Mouse (Mus musculus) telencephalon, adult 2 months (tissue): ENCODE measurements at regions not wholly inside any gene's neighbourhood (a gene's known extent, or its start where the extent isn't known, plus 50 kb on each side); places are given as distances from the start of the nearest gene placed in this dataset.

Source experiments
- DNase-seq: peaks from one replicate; pipeline ENCODE4 v3.0.0-alpha.2; 2011; ENCODE audit warnings: low read depth, low spot score

GRCm38 (mm10) chr3:149330041-149330440, 339.7 kb upstream of the Adgrl2 start:
- DNase-seq = no peak

DNA sequence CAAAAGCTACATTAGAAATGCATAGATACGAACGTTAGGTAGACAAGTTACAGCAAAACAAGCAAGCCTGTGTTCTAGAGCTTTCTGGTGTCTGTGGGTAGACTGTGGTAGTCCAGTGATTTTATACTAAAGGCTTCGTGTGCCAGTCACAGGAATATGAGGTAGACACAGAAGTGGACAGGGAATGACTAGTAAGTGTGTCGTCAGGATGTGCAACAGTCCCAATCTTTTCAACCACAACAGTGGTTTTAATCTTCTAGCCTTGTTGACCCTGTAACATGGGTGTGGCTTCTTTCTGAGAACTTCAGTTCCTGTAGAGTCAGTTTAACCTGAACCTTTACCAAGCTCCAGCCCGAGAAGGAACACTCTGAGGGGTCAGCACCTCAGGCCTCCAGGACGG, 339.3 kb upstream of the Adgrl2 start:
- DNase-seq = no peak

- DNase-seq = no peak
These were observed 336.3 kb upstream of the Adgrl2 start for GRCm38 (mm10) chr3:149326664-149327063.

DNA sequence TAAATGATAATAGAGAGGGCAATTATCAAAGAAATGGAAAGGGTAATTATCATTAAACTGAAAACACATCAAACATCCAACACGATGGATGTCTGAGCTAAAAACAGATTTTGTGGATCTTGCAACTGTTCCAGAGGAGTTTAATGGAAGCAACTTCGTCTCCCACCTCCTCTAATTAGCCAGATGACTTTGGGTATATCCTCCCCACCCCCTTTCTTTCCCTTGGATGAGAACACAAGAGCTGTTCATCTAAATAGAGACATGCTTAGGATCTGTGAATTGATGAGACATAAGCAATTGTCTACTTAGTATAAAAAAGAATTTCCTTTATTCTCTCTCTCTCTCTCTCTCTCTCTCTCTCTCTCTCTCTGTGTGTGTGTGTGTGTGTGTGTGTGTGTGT, 333.7 kb upstream of the Adgrl2 start:
- DNase-seq = no peak

GRCm38 (mm10) chr3:149318728-149319127, 328.4 kb upstream of the Adgrl2 start:
- DNase-seq = no peak

DNA sequence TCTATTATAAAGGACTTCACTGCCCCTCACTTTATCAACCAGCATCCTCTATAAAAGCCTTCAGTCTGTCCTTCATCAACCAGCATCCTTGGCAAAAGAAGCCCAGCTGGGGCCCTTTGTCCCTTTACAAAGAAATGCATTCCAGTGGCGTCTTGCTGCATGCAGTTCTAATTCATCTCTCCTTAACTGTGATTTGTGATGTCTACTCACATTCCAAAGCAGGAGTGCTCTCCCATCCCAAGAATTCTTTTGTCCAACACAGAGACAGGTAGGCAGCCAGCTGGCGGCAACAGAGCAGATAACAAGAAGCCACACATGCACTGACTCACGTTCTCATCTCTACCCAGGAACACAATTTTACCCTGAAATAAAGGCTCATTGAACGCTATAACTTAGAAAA, 323.9 kb upstream of the Adgrl2 start:
- DNase-seq = no peak

- no peak for DNase-seq
These were observed 322.9 kb upstream of the Adgrl2 start for GRCm38 (mm10) chr3:149313217-149313616.

DNA sequence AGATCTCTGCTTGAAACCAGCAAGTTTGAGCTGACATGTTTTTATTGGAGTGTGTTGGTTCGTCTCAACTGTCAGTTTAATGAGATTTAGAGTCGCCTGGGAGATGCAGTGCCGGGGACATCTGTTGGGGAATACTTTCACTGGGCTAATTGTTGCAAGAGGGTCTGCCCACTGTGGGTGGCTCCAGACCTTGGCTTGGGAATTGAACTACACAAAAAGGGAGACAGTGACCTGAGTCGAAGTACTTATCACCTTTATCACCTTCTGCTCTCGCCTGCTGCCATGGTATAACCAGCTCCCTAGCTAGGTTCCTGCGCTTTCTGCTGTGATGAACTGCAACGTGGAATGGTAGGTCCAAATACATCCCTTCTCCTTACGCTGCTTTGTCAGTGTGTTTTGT, 321.2 kb upstream of the Adgrl2 start:
- DNase-seq = no peak

- DNase-seq = no peak
These were observed 316.4 kb upstream of the Adgrl2 start for GRCm38 (mm10) chr3:149306709-149307108.

GRCm38 (mm10) chr3:149306291-149306690, 315.9 kb upstream of the Adgrl2 start:
- DNase-seq = no peak

GRCm38 (mm10) chr3:149305440-149305839, 315.1 kb upstream of the Adgrl2 start:
- DNase-seq = no peak

GRCm38 (mm10) chr3:149305011-149305413, 314.7 kb upstream of the Adgrl2 start:
- peak; percentile 59 for DNase-seq

GRCm38 (mm10) chr3:149303418-149303817, 313.1 kb upstream of the Adgrl2 start:
- DNase-seq = no peak

DNA sequence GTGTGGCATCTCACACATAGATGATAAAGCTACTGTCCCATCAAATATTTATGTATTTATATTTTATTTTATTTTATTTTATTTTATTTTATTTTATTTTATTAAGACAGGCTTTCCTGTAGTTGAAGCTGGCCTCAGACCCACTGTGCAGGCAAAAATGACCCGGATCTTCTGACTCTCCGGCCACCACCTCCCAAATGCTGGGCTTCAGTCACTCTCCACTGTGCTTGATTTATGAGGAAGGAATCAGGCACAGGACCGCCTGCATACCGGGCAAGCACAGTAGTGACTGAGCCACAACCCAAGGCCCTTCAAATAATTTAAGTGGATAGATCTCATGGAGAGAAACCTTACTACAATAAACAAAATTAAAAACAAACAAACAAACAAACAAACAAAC, 309.6 kb upstream of the Adgrl2 start:
- DNase-seq = no peak

DNA sequence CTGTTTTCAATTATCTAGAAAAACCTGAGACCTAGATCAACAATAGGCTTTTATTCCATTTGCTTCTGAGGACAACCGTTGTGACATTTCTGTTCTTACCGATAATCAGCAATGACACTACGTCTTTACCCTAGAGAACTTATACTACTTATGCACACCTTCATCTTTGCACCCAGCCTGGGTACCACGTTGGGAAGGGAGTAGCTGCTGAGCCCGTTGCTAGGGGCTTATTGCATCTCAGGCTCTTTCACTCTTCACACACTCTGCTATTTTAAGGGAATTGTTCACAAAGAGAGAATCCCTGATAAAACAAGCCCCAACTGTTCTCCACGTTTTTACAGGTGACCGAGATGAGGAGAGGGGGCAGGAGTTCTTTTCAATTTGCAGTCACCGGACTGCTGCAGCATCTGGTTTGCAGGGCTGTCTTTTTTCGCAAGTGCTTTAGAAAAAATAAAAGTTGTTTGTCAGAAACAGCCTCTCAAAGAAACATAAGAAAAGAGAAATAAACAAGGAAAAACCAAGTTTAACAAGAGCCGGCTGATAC, 306.1 kb upstream of the Adgrl2 start:
- DNase-seq = no peak

DNA sequence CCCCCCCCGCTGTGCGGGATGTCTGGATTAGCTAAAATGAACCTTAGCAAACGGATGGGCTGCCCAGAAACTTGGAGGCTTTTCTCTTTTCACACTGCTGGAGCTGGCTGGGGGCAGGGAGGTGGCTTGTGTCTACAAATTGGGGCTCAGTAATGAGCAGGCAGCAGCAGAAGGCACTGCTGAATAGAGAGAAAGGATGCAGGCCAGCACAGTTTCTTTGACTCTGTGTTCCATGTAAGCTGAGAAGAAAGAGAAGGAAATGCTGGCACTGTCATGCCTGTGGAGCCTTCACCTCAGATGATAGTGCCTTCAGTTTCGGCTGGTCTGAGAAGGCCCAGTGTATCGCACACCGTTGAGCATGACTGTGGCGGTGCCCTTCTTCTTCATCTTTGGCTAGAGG, 305.6 kb upstream of the Adgrl2 start:
- DNase-seq = no peak

- no peak for DNase-seq
These were observed 305.0 kb upstream of the Adgrl2 start for GRCm38 (mm10) chr3:149295257-149295831.

GRCm38 (mm10) chr3:149294445-149294844, 304.1 kb upstream of the Adgrl2 start:
- DNase-seq = no peak

DNA sequence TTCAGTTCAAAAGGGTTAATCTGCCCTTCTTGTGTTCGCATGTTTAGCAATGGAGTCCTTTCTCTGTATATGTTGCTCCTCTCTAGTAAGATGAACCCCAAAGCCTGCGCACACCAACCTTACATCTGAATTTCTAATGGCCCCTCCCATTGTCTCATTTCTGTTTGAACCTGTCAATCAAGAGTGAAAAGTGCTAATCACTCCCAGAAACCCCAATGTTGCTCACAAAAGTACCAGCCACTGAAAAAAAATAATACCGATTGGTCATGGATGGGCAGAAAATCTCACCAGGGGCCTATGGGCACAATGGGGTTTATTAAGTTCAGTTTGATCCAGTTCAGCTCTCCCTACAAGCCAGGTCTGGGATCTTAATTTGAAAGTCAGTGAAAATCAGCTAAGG, 302.1 kb upstream of the Adgrl2 start:
- DNase-seq = no peak

DNA sequence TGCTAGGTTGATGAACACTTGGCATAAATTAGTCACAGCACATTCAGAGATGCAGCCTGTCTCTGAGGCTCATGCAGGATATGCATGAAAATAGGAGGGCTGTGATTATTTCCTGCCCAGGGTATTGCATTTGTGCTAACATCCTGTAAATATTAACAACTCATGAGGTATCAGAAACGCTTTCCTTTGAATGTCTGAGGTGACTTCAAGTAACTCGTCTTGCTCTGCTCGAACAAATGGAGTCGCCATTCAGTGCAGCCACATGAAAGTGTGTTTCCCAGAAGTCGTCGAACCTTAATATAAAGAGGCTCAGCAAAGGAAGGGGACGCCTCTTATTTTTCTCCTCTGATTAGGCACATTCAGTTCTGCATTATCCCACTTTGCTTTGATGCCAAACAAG, 301.1 kb upstream of the Adgrl2 start:
- DNase-seq = no peak

- no peak for DNase-seq
These were observed 299.9 kb upstream of the Adgrl2 start for GRCm38 (mm10) chr3:149290228-149290627.

- no peak for DNase-seq
These were observed 296.7 kb upstream of the Adgrl2 start for GRCm38 (mm10) chr3:149287080-149287479.

DNA sequence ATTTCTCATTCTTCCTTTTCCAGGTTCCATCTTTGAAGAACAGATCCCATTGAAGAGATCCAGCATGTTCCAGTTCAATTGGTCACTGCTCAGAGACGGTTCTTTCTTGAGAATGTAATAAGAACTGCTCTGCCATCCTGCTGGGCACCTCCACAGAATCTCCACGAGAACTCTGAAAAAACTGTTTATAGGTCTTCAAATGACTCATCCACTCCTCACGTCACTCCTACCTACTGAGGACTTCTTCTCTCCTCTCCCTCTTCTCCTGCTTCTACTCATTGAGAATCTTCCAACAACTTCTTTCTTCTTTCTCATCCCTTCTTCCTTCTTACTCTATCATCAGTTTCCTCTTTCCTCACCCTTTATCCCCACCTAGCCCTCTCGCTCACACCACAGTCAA, 294.6 kb upstream of the Adgrl2 start:
- DNase-seq = no peak
